Mouse (Mus musculus) CH12.LX (cell line): ENCODE measurements around the gene Ins2.

Source experiments
- CHD2 ChIP-seq: IDR thresholded peaks from 2 replicates; pipeline ENCODE4 v1.6.1; 2011; ENCODE audit warnings: low read length, improper control_type of control experiment
- CTCF ChIP-seq, 2 experiments: IDR thresholded peaks in 1 of 2; conservative IDR thresholded peaks in 1 of 2; 2 replicates each; pipeline ENCODE4 v1.5.1; 2011 to 2012; ENCODE audit warnings: low read depth in 2 of 2, low read length in 2 of 2, improper control_type of control experiment in 1 of 2, inconsistent platforms in 1 of 2, mild to moderate bottlenecking in 1 of 2, moderate library complexity in 1 of 2
- E2F4 ChIP-seq: IDR thresholded peaks from 2 replicates; pipeline ENCODE4 v1.6.1; 2011; ENCODE audit warnings: low read depth, low read length, improper control_type of control experiment; ENCODE audit not compliant: insufficient replicate concordance
- HCFC1 ChIP-seq: IDR thresholded peaks from 2 replicates; pipeline ENCODE4 v1.6.1; 2012; ENCODE audit warnings: low read depth, mild to moderate bottlenecking, inconsistent platforms, low read length, improper control_type of control experiment
- MAFK ChIP-seq: IDR thresholded peaks from 2 replicates; pipeline ENCODE4 v1.6.1; 2011; ENCODE audit warnings: low read length, improper control_type of control experiment; ENCODE audit not compliant: insufficient replicate concordance
- MAZ ChIP-seq: IDR thresholded peaks from 2 replicates; pipeline ENCODE4 v1.6.1; 2012; ENCODE audit warnings: low read depth, mild to moderate bottlenecking, inconsistent platforms, low read length, improper control_type of control experiment, moderate library complexity
- MXI1 ChIP-seq: IDR thresholded peaks from 2 replicates; pipeline ENCODE4 v1.6.1; 2011; ENCODE audit warnings: mild to moderate bottlenecking, low read depth, low read length, improper control_type of control experiment
- NRF1 ChIP-seq: IDR thresholded peaks from 2 replicates; pipeline ENCODE4 v1.6.1; 2014; ENCODE audit warnings: low read depth, mild to moderate bottlenecking, inconsistent platforms, low read length, improper control_type of control experiment, moderate library complexity
- POLR2A ChIP-seq: IDR thresholded peaks from 2 replicates; pipeline ENCODE4 v1.6.1; 2011; ENCODE audit warnings: low read depth, mild to moderate bottlenecking, improper control_type of control experiment, low read length
- POLR2AphosphoS2 ChIP-seq: IDR thresholded peaks from 2 replicates; pipeline ENCODE4 v1.6.1; 2011; ENCODE audit warnings: low read depth, low read length, improper control_type of control experiment
- SIN3A ChIP-seq: IDR thresholded peaks from 2 replicates; pipeline ENCODE4 v1.6.1; 2012; ENCODE audit warnings: low read length, improper control_type of control experiment, inconsistent platforms
- SMC3 ChIP-seq: IDR thresholded peaks from 2 replicates; pipeline ENCODE4 v1.6.1; 2011; ENCODE audit warnings: low read depth, low read length, improper control_type of control experiment
- USF1 ChIP-seq: IDR thresholded peaks from 2 replicates; pipeline ENCODE4 v1.6.1; 2014; ENCODE audit warnings: low read depth, mild to moderate bottlenecking, inconsistent platforms, low read length, improper control_type of control experiment

- TF ChIP-seq POLR2A (no peak), MXI1 (no peak), MAZ (no peak), CTCF (conservative IDR thresholded peaks at IDR 0.05 in 1 of 2, IDR thresholded peaks at IDR 0.05 in 1 of 2; ENCODE audit: low read depth in 2 of 2, low read length in 2 of 2) (no peak), E2F4 (no peak), CHD2 (no peak), HCFC1 (no peak), NRF1 (no peak), SIN3A (no peak), MAFK (no peak), POLR2AphosphoS2 (no peak), USF1 (no peak), SMC3 (no peak)
Observed at GRCm38 (mm10) chr7:142659767-142660650, 83.2 kb downstream of the Ins2 start.
